ENCODE assay signal across 8 mouse cellular contexts in genomic region chr11:114066951-114067762, GRCm38 (mm10). TPM values are rescaled to one million over a fixed set of nuclear protein-coding genes. Genes with fewer than 3 reads are reported as not detected.
DNase-seq lines count a peak whose midpoint lies in the region; ATAC-seq and TF ChIP-seq lines count a peak whose summit lies in the region.

Gene Sdk2, minus strand, starts transcription at chr11:114067046.

- peak; percentile 70 for ATAC-seq in kidney, embryonic 14.5 days (ENCODE audit: low FRiP score, low TSS enrichment)
- ATAC-seq in embryonic facial prominence, embryonic 13.5 days (ENCODE audit: insufficient number of reproducible peaks, insufficient read depth, low FRiP score, low TSS enrichment, low read depth): peak; percentile 81
- ATAC-seq in heart, embryonic 14.5 days (ENCODE audit: insufficient number of reproducible peaks, insufficient read depth, low FRiP score, low read depth): peak; percentile 75
- ATAC-seq in liver, postnatal 0 days: peak; percentile 23; the same call in 1 of the 2 replicates
- no peak for ATAC-seq in monocyte, adult 5-6 weeks (replicated peaks; ENCODE audit: insufficient number of reproducible peaks, low FRiP score, low TSS enrichment, poor library complexity, severe bottlenecking)

- peak within 1 kb of the TSS; percentile 64 for H3K9ac ChIP-seq in kidney, embryonic 14.5 days (ENCODE audit: low read depth, low read length)
- peak within 1 kb of the TSS; percentile 83 for H3K9ac ChIP-seq in embryonic facial prominence, embryonic 13.5 days
- peak within 1 kb of the TSS; percentile 82 for H3K9ac ChIP-seq in heart, embryonic 14.5 days (ENCODE audit: low read length)
- H3K9ac ChIP-seq in liver, postnatal 0 days (replicated peaks): no peak within 1 kb of the TSS

- no peak for TF ChIP-seq CTCF in liver, postnatal 0 days (IDR thresholded peaks at IDR 0.05; ENCODE audit: low read depth)

- 3% methylated on average over 39 of the region's 52 CpGs for WGBS in kidney, embryonic 14.5 days
- 2% methylated on average over 42 of the region's 52 CpGs for WGBS in embryonic facial prominence, embryonic 13.5 days
- 6% methylated on average over 40 of the region's 52 CpGs for WGBS in heart, embryonic 14.5 days
- 6% methylated on average over 44 of the region's 52 CpGs for WGBS in liver, postnatal 0 days (ENCODE audit: insufficient replicate concordance)

- peaks cover 20% of the 10 kb centered on the region for H3K4me1 ChIP-seq in kidney, embryonic 14.5 days (ENCODE audit: control insufficient read depth, insufficient read depth, low read length)
- peaks cover 54% of the 10 kb centered on the region for H3K4me1 ChIP-seq in embryonic facial prominence, embryonic 13.5 days
- peaks cover 11 to 21% of the 10 kb centered on the region in 2 experiments for H3K4me1 ChIP-seq in heart, embryonic 14.5 days (ENCODE audit: control insufficient read depth in 2 of 2, insufficient read depth in 2 of 2, low read length in 2 of 2)
- H3K4me1 ChIP-seq in liver, postnatal 0 days (ENCODE audit: insufficient read depth): peaks cover 14% of the 10 kb centered on the region; the same call in 1 of the 2 replicates

- no peak for DNase-seq in kidney, adult 8-10 months
- DNase-seq in layer of hippocampus, adult 9-11 months: peak; percentile 83
- peak; percentile 31 for DNase-seq in liver, postnatal 0 days
- peak; percentile 51 for DNase-seq in retina, postnatal 7 days (ENCODE audit: low read depth, low spot score)

- H3K9me3 ChIP-seq in kidney, embryonic 14.5 days (ENCODE audit: control insufficient read depth, low read length): no peaks in the 10 kb centered on the region
- no peaks in the 10 kb centered on the region for H3K9me3 ChIP-seq in embryonic facial prominence, embryonic 13.5 days
- no peaks in the 10 kb centered on the region for H3K9me3 ChIP-seq in heart, embryonic 14.5 days (ENCODE audit: control insufficient read depth, low read length)
- no peaks in the 10 kb centered on the region for H3K9me3 ChIP-seq in liver, postnatal 0 days (ENCODE audit: low read length)

- peak within 1 kb of the TSS; percentile 93 for H3K4me2 ChIP-seq in kidney, embryonic 14.5 days (replicated peaks; ENCODE audit: low read depth, low read length)
- peak within 1 kb of the TSS; percentile 97 for H3K4me2 ChIP-seq in embryonic facial prominence, embryonic 13.5 days
- peak within 1 kb of the TSS; percentile 100 for H3K4me2 ChIP-seq in heart, embryonic 14.5 days (ENCODE audit: low read length)
- peak within 1 kb of the TSS; percentile 72 for H3K4me2 ChIP-seq in liver, postnatal 0 days (ENCODE audit: low read depth, low read length)

- H3K27ac ChIP-seq in kidney, embryonic 14.5 days (ENCODE audit: low read depth, low read length): peak within 1 kb of the TSS; percentile 66
- H3K27ac ChIP-seq in embryonic facial prominence, embryonic 13.5 days: peak within 1 kb of the TSS; percentile 91
- H3K27ac ChIP-seq in heart, embryonic 14.5 days (replicated peaks in 1 of 2; ENCODE audit: control insufficient read depth in 1 of 2, insufficient read depth in 1 of 2, low read depth in 2 of 2, low read length in 2 of 2): peak within 1 kb of the TSS; percentile 65 to 83
- no peak within 1 kb of the TSS for H3K27ac ChIP-seq in liver, postnatal 0 days (ENCODE audit: low read depth)

- no peaks in the 10 kb centered on the region for H3K36me3 ChIP-seq in kidney, embryonic 14.5 days (ENCODE audit: control insufficient read depth, insufficient read depth, low read length)
- H3K36me3 ChIP-seq in embryonic facial prominence, embryonic 13.5 days: no peaks in the 10 kb centered on the region
- no peaks in the 10 kb centered on the region for H3K36me3 ChIP-seq in heart, embryonic 14.5 days (ENCODE audit: control insufficient read depth, insufficient read depth, low read length)
- no peaks in the 10 kb centered on the region for H3K36me3 ChIP-seq in liver, postnatal 0 days (replicated peaks; ENCODE audit: insufficient read depth, low read length)

- H3K4me3 ChIP-seq in kidney, embryonic 14.5 days (ENCODE audit: low read length): peak within 1 kb of the TSS; percentile 53
- H3K4me3 ChIP-seq in embryonic facial prominence, embryonic 13.5 days: peak within 1 kb of the TSS; percentile 69
- H3K4me3 ChIP-seq in heart, embryonic 14.5 days (ENCODE audit: control insufficient read depth in 1 of 2, insufficient read depth in 1 of 2, low read depth in 1 of 2, low read length in 2 of 2): peak within 1 kb of the TSS; percentile 67 to 68
- peak within 1 kb of the TSS; percentile 41 for H3K4me3 ChIP-seq in liver, postnatal 0 days (ENCODE audit: low read depth, low read length)

- peaks cover 35% of the 10 kb centered on the region for H3K27me3 ChIP-seq in kidney, embryonic 14.5 days (ENCODE audit: control insufficient read depth, insufficient read depth, low read length)
- peaks cover 44% of the 10 kb centered on the region for H3K27me3 ChIP-seq in embryonic facial prominence, embryonic 13.5 days
- H3K27me3 ChIP-seq in heart, embryonic 14.5 days (ENCODE audit: control insufficient read depth, insufficient read depth, low read length): peaks cover 7% of the 10 kb centered on the region; the same call in 1 of the 2 replicates
- H3K27me3 ChIP-seq in liver, postnatal 0 days (ENCODE audit: insufficient read depth, low read length): peaks cover 49% of the 10 kb centered on the region

- TF ChIP-seq EP300 in liver, postnatal 0 days (IDR thresholded peaks at IDR 0.05; ENCODE audit: low read depth): no peak

RNA-seq across cellular contexts. Expression of gene Sdk2, which starts in this region (rescaled TPM):
- 3.7 and 4.2 TPM in 2 replicates for polyA plus RNA-seq in kidney, embryonic 14.5 days (2014; fragmentation: Nextera tagmentation; extraction: Ambion mirVana)
- 3.8 and 4.8 TPM in 2 replicates for polyA plus RNA-seq in embryonic facial prominence, embryonic 13.5 days (2015; fragmentation: Nextera tagmentation; extraction: Ambion mirVana)
- polyA plus RNA-seq in heart, embryonic 14.5 days (2014; fragmentation: Nextera tagmentation; extraction: Ambion mirVana): 2.4 and 2.5 TPM in 2 replicates
- polyA plus RNA-seq in liver, postnatal 0 days (2015; fragmentation: Nextera tagmentation; extraction: Ambion mirVana): 0.12 and 0.15 TPM in 2 replicates
- under 0.01 to 0.19 TPM in 2 of 3 replicates, not detected in the other for total RNA-seq in monocyte, adult 5-6 weeks (2017)

Comparison
In these comparisons a context has a peak if more than half of its experiments do, and no peak if none do; other contexts are left out.
1. Peak in DNase-seq, ATAC-seq, H3K4me3 ChIP-seq and H3K4me2 ChIP-seq in liver, postnatal 0 days; RNA of the gene not detected or under 1 TPM.
2. DNase-seq: peak in layer of hippocampus, adult 9-11 months (single experiment) and retina, postnatal 7 days (single experiment); none in kidney, adult 8-10 months (0 of 2).
3. Peak in every context shown above with its lines, with median percentiles within 50 percentile points of each other: H3K4me2 ChIP-seq and H3K4me3 ChIP-seq.